Mouse (Mus musculus) spleen, postnatal 0 days (tissue): ENCODE data around the gene Ltbp4. TPM values are rescaled to one million over a fixed set of nuclear protein-coding genes. Genes with fewer than 3 reads are reported as not detected.

Experiments used
- polyA plus RNA-seq: library from polyadenylated mRNA; unstranded; fragments of >200 nt; fragmentation: Nextera tagmentation; extraction: Ambion mirVana; gene quantifications from 2 replicates; pipeline ENCODE4 v1.2.1, GENCODE M21; 2015

The Ltbp4 gene
- polyA plus RNA-seq = 60.1 and 82.7 TPM in 2 replicates

GRCm38 (mm10) chr7:27337175-27337853, at the start of gene Ltbp4:
Ltbp4 (minus strand) TSS chr7:27337692.

DNA sequence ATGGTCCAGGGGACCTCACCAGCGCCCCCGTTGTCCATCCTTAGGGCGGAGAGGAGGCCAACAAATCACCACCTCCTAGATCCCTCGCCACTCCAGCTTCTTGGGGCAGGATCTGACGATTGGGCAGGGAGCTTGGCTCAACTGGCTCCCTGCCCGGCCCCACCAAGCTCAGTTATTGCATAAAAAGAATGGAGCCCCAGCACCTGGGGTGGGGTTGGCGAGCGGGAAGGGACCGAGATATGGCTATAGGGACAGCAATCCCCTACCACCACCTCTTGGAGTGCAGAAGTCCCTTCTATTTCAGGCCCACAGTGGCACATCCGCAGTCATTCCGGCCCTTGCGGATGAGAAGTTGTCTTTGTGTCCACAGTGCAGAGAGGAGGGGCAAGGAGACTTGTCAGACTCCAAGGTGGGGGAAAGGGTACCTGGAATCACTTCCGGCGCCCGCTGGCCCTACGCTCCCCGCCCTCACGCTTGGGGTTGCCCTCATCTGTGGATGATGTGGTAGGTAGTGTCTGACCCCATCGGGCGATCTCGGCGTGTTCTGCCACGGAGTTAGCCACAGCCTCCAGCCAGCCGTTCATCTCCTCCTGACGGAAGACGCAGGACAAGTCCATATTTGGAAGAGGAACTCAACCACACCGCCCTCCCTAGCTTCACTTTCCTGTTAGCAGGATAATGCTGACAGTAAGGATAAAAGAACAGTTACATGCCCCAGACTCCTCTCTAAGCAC, 19.5 kb upstream of the Ltbp4 start, which contains the start of gene Gm20479:
Gene Gm20479, minus strand, starts transcription at position 559 of the 734 bp plus-strand sequence.

GRCm38 (mm10) chr7:27355745-27356240, 18.3 kb upstream of the Ltbp4 start, which contains the start of gene Shkbp1:
Shkbp1 (minus strand) TSS chr7:27356019.

GRCm38 (mm10) chr7:27258205-27258899, 79.1 kb downstream of the Ltbp4 start, which contains the start of gene Numbl:
Numbl (plus strand) TSS chr7:27258433.

Other genes with a start within 250 kb of the Ltbp4 start
- not detected in 2 replicates for gene Cyp2f2, start 217.8 kb downstream of the Ltbp4 start, polyA plus RNA-seq
- gene Cyp2t4, start 184.0 kb downstream of the Ltbp4 start, polyA plus RNA-seq = not detected in 2 replicates
- gene Egln2, start 170.9 kb downstream of the Ltbp4 start, polyA plus RNA-seq = 28.8 and 32.4 TPM in 2 replicates
- 45.2 and 52.1 TPM in 2 replicates for gene Rab4b, start 158.8 kb downstream of the Ltbp4 start, polyA plus RNA-seq
- gene Gm21983, start 156.6 kb downstream of the Ltbp4 start, polyA plus RNA-seq = not detected in 2 replicates
- 0.35 and 0.49 TPM in 2 replicates for gene Mia, start 156.5 kb downstream of the Ltbp4 start, polyA plus RNA-seq
- gene BC024978, start 141.9 kb downstream of the Ltbp4 start, polyA plus RNA-seq = 1.2 and 1.5 TPM in 2 replicates
- 91.6 and 100 TPM in 2 replicates for gene Snrpa, start 141.4 kb downstream of the Ltbp4 start, polyA plus RNA-seq
- 1.0 and 1.3 TPM in 2 replicates for gene Itpkc, start 109.0 kb downstream of the Ltbp4 start, polyA plus RNA-seq
- gene Coq8b, start 104.7 kb downstream of the Ltbp4 start, polyA plus RNA-seq = 10.4 and 11.2 TPM in 2 replicates
- 3.1 and 4.9 TPM in 2 replicates for gene Numbl, start 79.3 kb downstream of the Ltbp4 start, polyA plus RNA-seq
- gene Shkbp1, start 18.3 kb upstream of the Ltbp4 start, polyA plus RNA-seq = 26.0 and 29.5 TPM in 2 replicates
- 0.32 TPM in 1 of 2 replicates, not detected in the other for gene Gm20479, start 19.7 kb upstream of the Ltbp4 start, polyA plus RNA-seq
- gene Sptbn4, start 110.0 kb upstream of the Ltbp4 start, polyA plus RNA-seq = 0.23 and 0.32 TPM in 2 replicates
- 895 and 1,052 TPM in 2 replicates for gene Blvrb, start 110.3 kb upstream of the Ltbp4 start, polyA plus RNA-seq
- 29.5 and 31.1 TPM in 2 replicates for gene Sertad3, start 136.1 kb upstream of the Ltbp4 start, polyA plus RNA-seq
- gene Sertad1, start 149.2 kb upstream of the Ltbp4 start, polyA plus RNA-seq = 20.9 and 25.9 TPM in 2 replicates
- 1.2 and 1.3 TPM in 2 replicates for gene Prx, start 161.6 kb upstream of the Ltbp4 start, polyA plus RNA-seq
- gene Hipk4, start 185.6 kb upstream of the Ltbp4 start, polyA plus RNA-seq = 0.41 and 0.47 TPM in 2 replicates
- 58.0 and 62.8 TPM in 2 replicates for gene Pld3, start 215.5 kb upstream of the Ltbp4 start, polyA plus RNA-seq
- gene 2310022A10Rik, start 215.5 kb upstream of the Ltbp4 start, polyA plus RNA-seq = 19.0 and 20.5 TPM in 2 replicates